Mouse (Mus musculus): Measurements from ENCODE around the gene D6Wsu163e. TPM values are rescaled to one million over a fixed set of nuclear protein-coding genes. Genes with fewer than 3 reads are reported as not detected.
A peak's percentile ranks its signal among the peaks of the same experiment; 100 is the strongest.

The D6Wsu163e gene
- polyA plus RNA-seq (2016; fragmentation: Nextera tagmentation; extraction: Ambion mirVana): 10.8 and 14.9 TPM in 2 replicates

DNA sequence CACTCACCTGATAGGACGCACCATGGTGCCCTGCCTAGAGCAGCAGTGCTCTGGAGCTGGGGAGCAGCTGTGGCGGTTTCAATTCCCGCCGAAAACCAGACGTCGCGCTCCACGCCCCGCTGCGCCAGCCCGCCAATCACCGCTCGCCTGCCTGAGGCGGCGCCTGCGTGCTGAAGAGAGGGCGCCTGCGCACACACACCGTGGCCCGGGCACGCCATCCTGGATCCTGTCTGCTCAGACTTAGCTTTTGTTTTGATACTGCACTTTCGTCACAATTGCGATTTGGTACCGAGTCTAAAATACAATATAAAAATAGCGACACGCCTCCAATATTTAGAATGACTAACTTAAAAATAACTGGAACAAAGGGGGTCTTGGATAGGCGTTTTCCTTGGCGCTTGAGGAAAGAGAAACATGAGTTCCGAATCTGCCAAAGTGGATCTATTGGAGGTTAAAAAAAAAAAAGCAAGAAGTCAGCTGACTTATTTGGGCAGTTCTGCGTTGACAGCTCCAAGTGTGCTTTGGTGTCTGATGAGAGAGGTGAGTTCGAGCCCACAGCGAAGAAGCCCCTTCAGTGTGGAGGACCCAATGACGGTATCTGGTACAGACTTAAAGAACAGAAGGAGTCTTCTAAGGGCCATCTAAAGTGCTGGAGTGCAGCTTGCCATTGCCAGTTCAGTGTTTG, at the start of gene D6Wsu163e, which contains the start of gene Rad51ap1:
Gene D6Wsu163e, plus strand, starts transcription at position 476 of the 685 bp plus-strand sequence.
Gene Rad51ap1, minus strand, starts transcription at position 101 of the 685 bp plus-strand sequence.
- no peaks in the 10 kb centered on the region for H3K9me3 ChIP-seq (replicated peaks)
- H3K27ac ChIP-seq: peak within 1 kb of the TSS; percentile 90
- DNase-seq (ENCODE audit: low spot score): peak; percentile 95
- H3K4me3 ChIP-seq: peak within 1 kb of the TSS; percentile 94
- under 1% methylated on average over 33 of the region's 33 CpGs for WGBS
- H3K4me1 ChIP-seq: peaks cover 27% of the 10 kb centered on the region
- H3K36me3 ChIP-seq: peaks cover 11% of the 10 kb centered on the region
- H3K27me3 ChIP-seq (ENCODE audit: low read depth, poor library complexity, severe bottlenecking): no peaks in the 10 kb centered on the region

DNA sequence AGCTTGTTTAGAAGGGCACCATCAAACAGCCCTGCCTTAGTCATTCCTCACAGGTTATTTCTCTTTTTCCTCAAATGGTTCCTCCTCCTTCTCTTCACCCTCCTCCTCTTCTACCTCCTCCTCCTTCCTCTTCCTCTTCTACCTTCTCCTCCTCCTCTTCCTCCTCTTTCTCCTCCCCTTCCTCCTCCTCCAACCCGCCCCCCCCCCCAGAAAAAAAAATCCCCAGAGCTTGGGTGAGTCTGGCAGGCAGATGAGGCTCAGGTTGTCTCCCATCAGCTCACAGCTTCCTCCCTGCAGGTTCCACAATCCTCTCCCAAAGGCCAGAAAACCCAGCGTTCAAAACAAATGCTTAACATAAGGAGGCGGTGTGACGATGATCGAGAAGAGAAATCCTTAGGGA, 32.4 kb upstream of the D6Wsu163e start:
- Histone ChIP-seq H3K27ac (no peak overlapping the region), H3K27me3 (ENCODE audit: low read depth, poor library complexity, severe bottlenecking) (no peaks in the 10 kb centered on the region), H3K4me3 (no peak overlapping the region), H3K9me3 (replicated peaks) (no peaks in the 10 kb centered on the region), H3K4me1 (no peaks in the 10 kb centered on the region), H3K36me3 (no peaks in the 10 kb centered on the region)
- DNase-seq (ENCODE audit: low spot score): no peak
- 84% methylated on average over 4 of the region's 5 CpGs for WGBS

DNA sequence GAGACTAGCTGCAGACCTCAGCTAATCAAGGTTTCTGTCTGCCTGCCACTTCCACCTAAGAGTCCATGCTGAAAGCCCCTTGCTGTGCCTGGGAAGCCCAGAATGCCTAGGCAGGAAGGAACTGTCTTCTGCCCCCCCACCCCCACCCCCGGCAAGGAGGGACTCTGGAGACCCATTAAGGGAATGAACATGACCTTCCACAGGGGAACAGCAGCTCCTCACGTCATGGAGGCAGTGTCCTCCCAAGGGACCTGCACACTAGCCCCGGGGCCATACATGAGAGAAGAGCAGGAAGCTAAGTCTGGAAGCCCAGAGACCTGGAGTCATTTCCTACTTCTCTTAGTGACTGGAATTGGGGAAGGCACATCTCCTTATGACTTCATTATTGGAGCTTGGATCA, 31.9 kb upstream of the D6Wsu163e start:
- no peaks in the 10 kb centered on the region for H3K9me3 ChIP-seq (replicated peaks)
- H3K4me3 ChIP-seq: no peak overlapping the region
- no peaks in the 10 kb centered on the region for H3K36me3 ChIP-seq
- DNase-seq (ENCODE audit: low spot score): no peak
- no peaks in the 10 kb centered on the region for H3K27me3 ChIP-seq (ENCODE audit: low read depth, poor library complexity, severe bottlenecking)
- H3K4me1 ChIP-seq: no peaks in the 10 kb centered on the region
- WGBS: 67% methylated on average over 3 of the region's 3 CpGs
- no peak overlapping the region for H3K27ac ChIP-seq

DNA sequence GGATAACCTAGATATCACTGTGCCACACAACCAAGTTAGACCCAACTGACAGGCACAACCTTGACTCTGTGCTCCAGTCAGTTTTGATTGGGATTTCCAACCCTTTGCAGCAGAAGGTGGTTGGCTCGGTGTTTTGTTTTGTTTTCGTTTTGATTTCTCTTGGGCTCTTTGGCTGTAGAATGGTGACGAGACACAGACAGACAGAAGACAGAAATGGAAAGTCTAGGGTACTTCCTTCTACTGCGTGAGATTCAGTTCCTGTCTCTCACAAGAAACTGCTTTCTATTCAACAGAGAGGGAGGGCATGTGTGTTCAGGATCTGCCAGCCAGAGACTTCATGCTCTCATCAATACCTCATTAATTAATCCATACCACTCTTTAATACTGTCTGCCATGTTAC, 29.0 kb upstream of the D6Wsu163e start:
- H3K27ac ChIP-seq: no peak overlapping the region
- H3K4me1 ChIP-seq: no peaks in the 10 kb centered on the region
- H3K9me3 ChIP-seq (replicated peaks): no peaks in the 10 kb centered on the region
- DNase-seq (ENCODE audit: low spot score): no peak
- WGBS: 91% methylated on average over 4 of the region's 4 CpGs
- H3K36me3 ChIP-seq: no peaks in the 10 kb centered on the region
- H3K27me3 ChIP-seq (ENCODE audit: low read depth, poor library complexity, severe bottlenecking): no peaks in the 10 kb centered on the region
- H3K4me3 ChIP-seq: no peak overlapping the region

DNA sequence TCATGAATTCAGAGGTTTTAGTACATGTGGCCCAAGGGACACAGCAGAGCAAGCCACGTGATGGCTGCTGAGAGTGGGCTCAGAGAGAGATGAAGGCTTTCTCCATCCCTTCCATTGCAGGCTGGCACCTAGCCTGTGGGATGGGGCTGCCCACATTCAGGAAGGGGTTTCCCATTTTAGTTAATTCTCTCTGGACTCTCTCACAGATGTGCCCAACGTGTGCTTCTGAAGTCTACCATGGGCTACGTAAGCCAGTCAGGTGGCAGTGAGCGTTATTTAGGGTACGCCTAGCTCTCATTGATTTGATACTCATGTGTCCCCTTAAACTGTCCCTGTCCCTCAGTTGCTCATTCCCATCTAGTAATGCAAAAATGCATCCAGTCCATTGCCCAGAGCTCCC, 24.8 kb upstream of the D6Wsu163e start:
- no peak for DNase-seq (ENCODE audit: low spot score)
- no peaks in the 10 kb centered on the region for H3K27me3 ChIP-seq (ENCODE audit: low read depth, poor library complexity, severe bottlenecking)

DNA sequence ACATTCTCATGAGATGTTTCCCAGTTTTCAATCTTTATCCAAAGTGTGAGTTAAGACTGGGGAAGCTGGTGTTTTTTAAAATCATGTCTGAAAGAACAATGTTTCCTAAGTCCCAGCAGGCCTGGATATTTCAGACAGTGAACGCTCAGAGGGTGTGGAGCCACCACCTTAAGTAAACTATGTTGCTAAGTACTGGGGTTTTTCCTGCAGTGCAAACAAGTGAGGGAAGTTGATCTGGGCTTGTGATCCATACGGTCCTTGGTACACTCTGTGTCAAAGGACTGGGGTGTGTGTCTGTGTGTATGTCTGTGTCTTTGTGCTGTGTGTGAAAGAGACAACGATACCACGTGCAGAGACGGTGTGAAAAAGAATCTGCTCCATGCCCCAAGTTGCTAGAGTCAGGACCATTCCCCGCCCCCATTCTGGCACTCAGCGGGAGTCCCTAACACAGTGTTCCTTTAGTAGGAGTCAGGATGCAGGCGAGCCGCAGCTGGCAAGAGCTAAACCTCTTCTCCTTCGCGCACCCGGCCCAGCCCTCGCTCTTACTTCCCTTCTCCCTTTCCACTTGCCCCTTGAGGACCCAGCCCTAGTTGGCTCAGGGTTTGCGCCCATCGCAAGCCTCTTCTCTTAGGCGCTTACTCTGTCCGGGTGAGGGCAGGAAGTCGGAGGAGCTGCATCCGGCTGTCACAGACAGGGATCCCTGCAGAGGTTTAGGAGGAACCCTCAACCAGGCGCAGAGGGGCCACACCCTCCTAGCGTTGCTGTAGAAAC, 18.5 kb upstream of the D6Wsu163e start, which contains the start of gene Dyrk4:
Gene Dyrk4, minus strand, starts transcription at position 729 of the 771 bp plus-strand sequence.
- Histone ChIP-seq H3K9me3 (replicated peaks) (no peaks in the 10 kb centered on the region), H3K36me3 (peaks cover 42% of the 10 kb centered on the region), H3K27me3 (ENCODE audit: low read depth, poor library complexity, severe bottlenecking) (no peaks in the 10 kb centered on the region), H3K4me1 (peaks cover 6% of the 10 kb centered on the region; the same call in 1 of the 2 replicates), H3K4me3 (peak within 1 kb of the TSS; percentile 36), H3K27ac (peak within 1 kb of the TSS; percentile 54; the same call in 1 of the 2 replicates)
- DNase-seq (ENCODE audit: low spot score): peak; percentile 37
- WGBS: 11% methylated on average over 21 of the region's 21 CpGs

More for the DNA sequence above, 24.8 kb upstream of the D6Wsu163e start:
- Histone ChIP-seq H3K4me3 (no peak overlapping the region), H3K4me1 (no peaks in the 10 kb centered on the region), H3K27ac (no peak overlapping the region), H3K36me3 (no peaks in the 10 kb centered on the region), H3K9me3 (replicated peaks) (no peaks in the 10 kb centered on the region)
- 84% methylated on average over 5 of the region's 5 CpGs for WGBS

DNA sequence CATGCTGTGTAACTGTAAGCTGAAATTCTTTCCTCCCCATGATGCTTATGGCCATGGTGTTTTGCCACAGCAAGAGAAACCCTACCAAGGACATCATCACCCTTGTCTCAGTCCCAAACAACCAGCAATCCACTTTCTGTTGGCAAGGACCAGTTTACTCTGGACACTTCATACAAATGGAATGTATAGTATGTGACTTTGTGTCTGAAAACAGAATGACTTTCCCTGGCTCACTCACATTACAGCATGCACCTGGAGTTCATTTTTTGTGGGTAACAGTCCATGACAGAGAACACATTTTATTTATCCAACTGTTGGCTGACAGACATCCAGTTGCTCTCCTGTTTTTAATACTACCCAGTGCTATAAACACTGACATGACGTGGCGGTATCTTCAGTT, 6.9 kb upstream of the D6Wsu163e start:
- peaks cover 74% of the 10 kb centered on the region for H3K36me3 ChIP-seq
- DNase-seq (ENCODE audit: low spot score): no peak
- H3K4me1 ChIP-seq: peaks cover 5% of the 10 kb centered on the region; the same call in 1 of the 2 replicates
- 95% methylated on average over 2 of the region's 2 CpGs for WGBS
- no peak overlapping the region for H3K27ac ChIP-seq
- no peaks in the 10 kb centered on the region for H3K27me3 ChIP-seq (ENCODE audit: low read depth, poor library complexity, severe bottlenecking)
- no peaks in the 10 kb centered on the region for H3K9me3 ChIP-seq (replicated peaks)
- no peak overlapping the region for H3K4me3 ChIP-seq

DNA sequence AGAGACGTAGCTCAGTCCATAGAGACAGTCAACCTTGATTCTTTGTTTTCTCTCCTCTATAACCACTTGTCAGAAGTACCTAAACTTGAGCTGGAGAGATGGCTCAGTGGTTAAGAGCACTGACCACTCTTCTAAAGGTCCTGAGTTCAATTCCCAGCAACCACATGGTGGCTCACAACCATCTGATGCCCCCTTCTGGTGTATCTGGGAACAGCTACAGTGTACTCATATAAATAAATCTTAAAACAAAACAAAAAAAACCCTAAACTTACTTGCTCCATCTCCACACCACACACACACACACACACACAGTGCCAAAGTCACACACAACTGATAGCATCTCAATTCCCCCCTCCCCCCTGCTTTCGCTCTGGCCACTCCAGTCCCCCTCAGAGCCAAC, 1.7 kb upstream of the D6Wsu163e start:
- H3K4me3 ChIP-seq: peak overlapping the region; percentile 94
- 84% methylated on average over 2 of the region's 2 CpGs for WGBS
- H3K27me3 ChIP-seq (ENCODE audit: low read depth, poor library complexity, severe bottlenecking): no peaks in the 10 kb centered on the region
- H3K4me1 ChIP-seq: peaks cover 27% of the 10 kb centered on the region
- H3K36me3 ChIP-seq: peaks cover 26% of the 10 kb centered on the region
- no peak overlapping the region; the same call in 1 of the 2 replicates for H3K27ac ChIP-seq
- no peaks in the 10 kb centered on the region for H3K9me3 ChIP-seq (replicated peaks)
- DNase-seq (ENCODE audit: low spot score): no peak

DNA sequence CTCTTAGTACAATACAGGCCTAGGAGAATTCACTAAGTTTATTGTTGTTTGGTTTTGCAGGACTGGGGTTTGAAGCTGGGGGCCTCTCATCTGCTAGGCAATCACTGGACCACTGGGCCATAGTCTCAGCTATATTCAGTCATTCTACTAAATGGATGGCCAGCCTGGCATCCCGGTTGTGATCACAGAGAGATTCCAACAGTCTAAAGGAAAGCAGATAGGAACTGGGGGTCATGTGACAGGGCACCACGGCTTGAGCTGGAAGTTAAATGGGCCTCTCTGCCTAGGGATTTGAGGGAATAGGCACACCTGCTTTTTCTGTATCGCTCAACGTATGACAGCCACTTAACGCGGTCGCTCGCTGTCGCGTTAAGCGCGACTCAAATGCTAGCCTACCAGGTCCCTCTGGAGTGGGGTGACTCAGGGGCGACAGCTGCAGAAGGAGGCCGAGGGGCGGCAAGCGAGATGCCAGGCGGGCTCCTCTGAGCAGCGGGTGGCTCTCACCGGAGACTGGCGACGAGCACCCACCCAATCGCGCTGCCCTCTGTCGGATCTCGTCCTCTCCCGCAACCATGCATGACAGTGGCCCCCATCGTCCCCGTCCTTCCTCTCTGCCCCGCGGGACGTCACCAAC, 792 bp upstream of the D6Wsu163e start:
- under 1% methylated on average over 31 of the region's 31 CpGs for WGBS
- Histone ChIP-seq H3K27ac (peak overlapping the region; percentile 90), H3K36me3 (peaks cover 17% of the 10 kb centered on the region), H3K4me3 (peak overlapping the region; percentile 94), H3K4me1 (peaks cover 27% of the 10 kb centered on the region), H3K27me3 (ENCODE audit: low read depth, poor library complexity, severe bottlenecking) (no peaks in the 10 kb centered on the region), H3K9me3 (replicated peaks) (no peaks in the 10 kb centered on the region)
- DNase-seq (ENCODE audit: low spot score): no peak

DNA sequence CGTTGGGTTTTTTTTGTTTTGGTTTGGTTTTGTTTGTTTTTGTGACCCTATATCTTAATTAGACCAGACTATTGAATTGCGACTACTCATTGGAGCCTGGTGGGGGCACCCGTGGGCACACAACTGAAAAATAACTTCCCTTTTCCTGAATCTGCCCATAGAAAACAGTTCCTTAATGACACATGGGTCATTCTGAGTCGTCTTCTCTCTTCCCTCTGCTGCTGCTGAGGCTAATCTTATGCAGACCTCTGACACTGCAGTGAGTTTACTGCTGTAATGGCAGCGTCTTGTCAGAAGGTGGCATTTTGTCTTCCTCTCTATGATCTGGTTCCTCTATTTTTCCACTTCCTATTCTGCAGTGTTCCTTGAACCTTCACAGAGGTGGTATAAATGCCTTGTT, 689 bp downstream of the D6Wsu163e start:
- H3K4me3 ChIP-seq: peak overlapping the region; percentile 94
- no peak for DNase-seq (ENCODE audit: low spot score)
- H3K36me3 ChIP-seq: peaks cover 8% of the 10 kb centered on the region
- H3K9me3 ChIP-seq (replicated peaks): no peaks in the 10 kb centered on the region
- peaks cover 27% of the 10 kb centered on the region for H3K4me1 ChIP-seq
- H3K27ac ChIP-seq: no peak overlapping the region
- no peaks in the 10 kb centered on the region for H3K27me3 ChIP-seq (ENCODE audit: low read depth, poor library complexity, severe bottlenecking)
- WGBS: 6% methylated on average over 5 of the region's 5 CpGs

DNA sequence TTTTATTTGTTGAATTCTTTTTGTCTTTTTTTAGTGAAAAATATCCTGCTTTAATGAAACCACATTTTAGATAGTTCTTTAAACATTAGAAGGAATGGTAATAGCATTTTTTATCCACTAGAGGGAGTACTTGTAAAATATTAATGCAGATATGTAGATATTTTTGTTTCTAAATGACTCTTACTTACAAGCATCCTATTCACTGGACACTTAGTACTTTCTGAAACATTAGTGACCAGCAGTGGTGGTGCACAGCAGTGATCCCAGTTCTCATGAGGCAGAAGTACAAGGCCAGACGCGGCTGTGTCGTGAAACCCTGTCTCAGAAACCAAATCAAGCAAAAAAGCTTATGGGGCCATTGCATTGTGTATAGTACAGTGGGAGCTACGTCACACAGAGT, 8.6 kb downstream of the D6Wsu163e start:
- 91% methylated on average over 4 of the region's 4 CpGs for WGBS
- DNase-seq (ENCODE audit: low spot score): no peak

DNA sequence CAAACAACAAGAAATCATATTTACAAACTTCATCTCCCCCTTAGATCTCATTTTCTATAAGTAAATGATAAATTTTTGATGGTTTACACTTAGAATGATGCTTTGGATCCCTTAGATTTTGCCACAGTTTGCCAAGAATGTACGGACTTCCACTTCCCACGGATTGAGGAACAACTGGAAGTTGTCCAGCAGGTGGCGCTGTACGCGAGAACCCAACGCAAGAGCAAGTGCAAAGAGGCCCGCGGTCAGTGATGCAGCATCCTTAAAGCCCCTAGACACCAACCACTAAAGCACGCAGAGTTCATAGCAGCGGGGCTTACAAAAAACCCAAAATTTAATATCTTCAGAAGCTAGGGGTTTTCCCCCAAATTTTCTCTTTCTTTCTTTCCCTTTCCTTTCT, 16.0 kb downstream of the D6Wsu163e start:
- Histone ChIP-seq H3K4me1 (no peaks in the 10 kb centered on the region), H3K27ac (no peak overlapping the region), H3K27me3 (ENCODE audit: low read depth, poor library complexity, severe bottlenecking) (no peaks in the 10 kb centered on the region), H3K9me3 (replicated peaks) (no peaks in the 10 kb centered on the region), H3K4me3 (no peak overlapping the region), H3K36me3 (peaks cover 20% of the 10 kb centered on the region)
- 15% methylated on average over 10 of the region's 10 CpGs for WGBS
- peak; percentile 91 for DNase-seq (ENCODE audit: low spot score)

More for the DNA sequence above, 8.6 kb downstream of the D6Wsu163e start:
- no peak overlapping the region for H3K4me3 ChIP-seq
- no peaks in the 10 kb centered on the region for H3K4me1 ChIP-seq
- H3K9me3 ChIP-seq (replicated peaks): no peaks in the 10 kb centered on the region
- H3K27me3 ChIP-seq (ENCODE audit: low read depth, poor library complexity, severe bottlenecking): no peaks in the 10 kb centered on the region
- H3K27ac ChIP-seq: no peak overlapping the region
- H3K36me3 ChIP-seq: peaks cover 17% of the 10 kb centered on the region

Data from limb, embryonic 10.5 days (tissue).